Mouse (Mus musculus) stomach, embryonic 15.5 days (tissue): Measurements from ENCODE around the gene Rhbdf2. TPM values are rescaled to one million over a fixed set of nuclear protein-coding genes. Genes with fewer than 3 reads are reported as not detected.

Experiments
- ATAC-seq: fragments of 200-750 bp; cut with Nextera tagmentation; 2 replicates; pipeline ENCODE4 v1.8.0; 2017; ENCODE audit warnings: low read depth, moderate number of reproducible peaks, moderate TSS enrichment; ENCODE audit not compliant: insufficient read depth, low FRiP score
- H3K27ac ChIP-seq: fragments of 300-500 bp; sonication (generic); 2 replicates; pipeline ENCODE4 v1.5.1; 2015; ENCODE audit warnings: mild to moderate bottlenecking, inconsistent platforms
- H3K27me3 ChIP-seq: fragments of 300-500 bp; sonication (generic); replicated peaks from 2 replicates; pipeline ENCODE4 v1.6.1; 2015; ENCODE audit warnings: inconsistent platforms
- H3K36me3 ChIP-seq: fragments of 300-500 bp; sonication (generic); 2 replicates; pipeline ENCODE4 v1.6.1; 2015; ENCODE audit warnings: inconsistent platforms
- H3K4me1 ChIP-seq: fragments of 300-500 bp; sonication (generic); 2 replicates; pipeline ENCODE4 v1.6.1; 2015; ENCODE audit warnings: inconsistent platforms
- H3K4me2 ChIP-seq: fragments of 300-500 bp; sonication (generic); 2 replicates; pipeline ENCODE4 v1.6.1; 2015; ENCODE audit warnings: mild to moderate bottlenecking, inconsistent platforms
- H3K4me3 ChIP-seq: fragments of 300-500 bp; sonication (generic); replicated peaks from 2 replicates; pipeline ENCODE4 v1.5.1; 2015; ENCODE audit warnings: inconsistent platforms
- H3K9ac ChIP-seq: fragments of 300-500 bp; sonication (generic); 2 replicates; pipeline ENCODE4 v1.6.1; 2015; ENCODE audit warnings: inconsistent platforms
- H3K9me3 ChIP-seq: fragments of 300-500 bp; sonication (generic); 2 replicates; pipeline ENCODE4 v1.6.1; 2016; ENCODE audit warnings: inconsistent platforms
- WGBS: fragments of 180-500 bp; shearing (Covaris S2); methylation state at CpG from one replicate; pipeline ENCODE4 v1.1.7; 2015; 5-methylcytosine and 5-hydroxymethylcytosine counted together
- polyA plus RNA-seq: library from polyadenylated mRNA; unstranded; fragments of >200 nt; fragmentation: Nextera tagmentation; extraction: Ambion mirVana; gene quantifications from 2 replicates; pipeline ENCODE4 v1.2.1, GENCODE M21; 2015

Gene Rhbdf2
- polyA plus RNA-seq, 1 experiment from 2014 or later = 7.5 TPM

GRCm38 (mm10) chr11:116589574-116589973 lies 37.2 kb downstream of the Rhbdf2 start:
- Histone ChIP-seq H3K27me3 (peaks cover 7% of the 10 kb centered on the region; the same call in 1 of the 2 replicates), H3K36me3 (no peaks in the 10 kb centered on the region), H3K4me1 (peaks cover 5% of the 10 kb centered on the region; the same call in 1 of the 2 replicates), H3K27ac (no peak overlapping the region), H3K4me2 (no peak overlapping the region), H3K9ac (no peak overlapping the region), H3K9me3 (no peaks in the 10 kb centered on the region), H3K4me3 (no peak overlapping the region)
- no peak for ATAC-seq
- WGBS = 60% methylated on average over 8 of the region's 8 CpGs

- Histone ChIP-seq H3K36me3 (no peaks in the 10 kb centered on the region), H3K27ac (no peak overlapping the region), H3K9me3 (no peaks in the 10 kb centered on the region), H3K9ac (no peak overlapping the region), H3K4me1 (peaks cover 5% of the 10 kb centered on the region; the same call in 1 of the 2 replicates), H3K4me2 (no peak overlapping the region), H3K27me3 (peaks cover 7% of the 10 kb centered on the region; the same call in 1 of the 2 replicates), H3K4me3 (no peak overlapping the region)
- 23% methylated on average over 14 of the region's 14 CpGs for WGBS
- no peak for ATAC-seq
These were observed 37.7 kb downstream of the Rhbdf2 start for GRCm38 (mm10) chr11:116589020-116589531.

GRCm38 (mm10) chr11:116586801-116587631 lies 39.8 kb downstream of the Rhbdf2 start:
- Histone ChIP-seq H3K4me1 (peaks cover 5% of the 10 kb centered on the region; the same call in 1 of the 2 replicates), H3K4me3 (no peak overlapping the region), H3K9me3 (no peaks in the 10 kb centered on the region), H3K4me2 (peak overlapping the region; percentile 27; the same call in 1 of the 2 replicates), H3K27me3 (peaks cover 7% of the 10 kb centered on the region; the same call in 1 of the 2 replicates), H3K27ac (no peak overlapping the region), H3K36me3 (no peaks in the 10 kb centered on the region), H3K9ac (no peak overlapping the region)
- 23% methylated on average over 23 of the region's 23 CpGs for WGBS
- ATAC-seq = peak; percentile 59; the same call in 1 of the 2 replicates

- H3K36me3 ChIP-seq = no peaks in the 10 kb centered on the region
- H3K9ac ChIP-seq = no peak within 1 kb of the TSS
- 64% methylated on average over 5 of the region's 5 CpGs for WGBS
- H3K4me2 ChIP-seq = peak within 1 kb of the TSS; percentile 27; the same call in 1 of the 2 replicates
- no peak within 1 kb of the TSS for H3K4me3 ChIP-seq
- ATAC-seq = no peak
- peaks cover 7% of the 10 kb centered on the region; the same call in 1 of the 2 replicates for H3K27me3 ChIP-seq
- H3K9me3 ChIP-seq = no peaks in the 10 kb centered on the region
- H3K4me1 ChIP-seq = peaks cover 5% of the 10 kb centered on the region; the same call in 1 of the 2 replicates
- no peak within 1 kb of the TSS for H3K27ac ChIP-seq
These were observed 40.5 kb downstream of the Rhbdf2 start, which contains the start of gene Aanat for GRCm38 (mm10) chr11:116586310-116586709. Gene Aanat (plus strand): TSS chr11:116586432.

GRCm38 (mm10) chr11:116585682-116586081 lies 41.1 kb downstream of the Rhbdf2 start:
- no peak overlapping the region for H3K4me2 ChIP-seq
- H3K4me1 ChIP-seq = peaks cover 5% of the 10 kb centered on the region; the same call in 1 of the 2 replicates
- no peak for ATAC-seq
- WGBS = 61% methylated on average over 6 of the region's 6 CpGs
- no peaks in the 10 kb centered on the region for H3K9me3 ChIP-seq
- no peaks in the 10 kb centered on the region for H3K36me3 ChIP-seq
- H3K9ac ChIP-seq = no peak overlapping the region
- H3K4me3 ChIP-seq = no peak overlapping the region
- no peak overlapping the region for H3K27ac ChIP-seq
- H3K27me3 ChIP-seq = peaks cover 7% of the 10 kb centered on the region; the same call in 1 of the 2 replicates

GRCm38 (mm10) chr11:116581376-116581814 lies 45.4 kb downstream of the Rhbdf2 start, which contains the start of gene Ube2o:
Gene Ube2o (minus strand): TSS chr11:116581447.
- peaks cover 8% of the 10 kb centered on the region for H3K4me1 ChIP-seq
- peak within 1 kb of the TSS; percentile 96 for H3K4me3 ChIP-seq
- H3K4me2 ChIP-seq = peak within 1 kb of the TSS; percentile 96
- no peaks in the 10 kb centered on the region for H3K36me3 ChIP-seq
- H3K9me3 ChIP-seq = no peaks in the 10 kb centered on the region
- H3K27me3 ChIP-seq = no peaks in the 10 kb centered on the region
- ATAC-seq = peak; percentile 86
- WGBS = 1% methylated on average over 50 of the region's 51 CpGs
- peak within 1 kb of the TSS; percentile 73 for H3K9ac ChIP-seq
- H3K27ac ChIP-seq = peak within 1 kb of the TSS; percentile 67

GRCm38 (mm10) chr11:116580711-116581375 lies 46.0 kb downstream of the Rhbdf2 start:
- H3K27ac ChIP-seq = peak overlapping the region; percentile 67
- H3K9ac ChIP-seq = peak overlapping the region; percentile 73
- no peaks in the 10 kb centered on the region for H3K36me3 ChIP-seq
- H3K27me3 ChIP-seq = no peaks in the 10 kb centered on the region
- peaks cover 8% of the 10 kb centered on the region for H3K4me1 ChIP-seq
- peak; percentile 65 for ATAC-seq
- no peaks in the 10 kb centered on the region for H3K9me3 ChIP-seq
- WGBS = under 1% methylated on average over 91 of the region's 91 CpGs
- H3K4me3 ChIP-seq = peak overlapping the region; percentile 96
- H3K4me2 ChIP-seq = peak overlapping the region; percentile 96

- no peaks in the 10 kb centered on the region for H3K9me3 ChIP-seq
- H3K27ac ChIP-seq = peak overlapping the region; percentile 67; the same call in 1 of the 2 replicates
- H3K27me3 ChIP-seq = no peaks in the 10 kb centered on the region
- WGBS = 24% methylated on average over 10 of the region's 10 CpGs
- peak overlapping the region; percentile 73; the same call in 1 of the 2 replicates for H3K9ac ChIP-seq
- H3K4me2 ChIP-seq = peak overlapping the region; percentile 96
- no peak for ATAC-seq
- peak overlapping the region; percentile 96 for H3K4me3 ChIP-seq
- H3K4me1 ChIP-seq = peaks cover 8% of the 10 kb centered on the region
- H3K36me3 ChIP-seq = no peaks in the 10 kb centered on the region
These were observed 46.7 kb downstream of the Rhbdf2 start for GRCm38 (mm10) chr11:116580031-116580652.

GRCm38 (mm10) chr11:116579280-116579679 lies 47.5 kb downstream of the Rhbdf2 start:
- Histone ChIP-seq H3K4me2 (no peak overlapping the region), H3K4me1 (peaks cover 12% of the 10 kb centered on the region), H3K9ac (no peak overlapping the region), H3K4me3 (no peak overlapping the region), H3K27me3 (no peaks in the 10 kb centered on the region), H3K9me3 (no peaks in the 10 kb centered on the region), H3K36me3 (no peaks in the 10 kb centered on the region), H3K27ac (no peak overlapping the region)
- no peak for ATAC-seq
- 94% methylated on average over 3 of the region's 3 CpGs for WGBS

GRCm38 (mm10) chr11:116575396-116575795 lies 51.4 kb downstream of the Rhbdf2 start:
- no peak overlapping the region for H3K27ac ChIP-seq
- H3K4me3 ChIP-seq = no peak overlapping the region
- peaks cover 23% of the 10 kb centered on the region for H3K4me1 ChIP-seq
- no peak overlapping the region for H3K9ac ChIP-seq
- no peaks in the 10 kb centered on the region for H3K9me3 ChIP-seq
- no peaks in the 10 kb centered on the region for H3K36me3 ChIP-seq
- 85% methylated on average over 2 of the region's 2 CpGs for WGBS
- no peak for ATAC-seq
- H3K27me3 ChIP-seq = no peaks in the 10 kb centered on the region
- H3K4me2 ChIP-seq = no peak overlapping the region

- no peak for ATAC-seq
- peaks cover 18% of the 10 kb centered on the region for H3K4me1 ChIP-seq
These were observed 51.8 kb downstream of the Rhbdf2 start for GRCm38 (mm10) chr11:116574982-116575381.

More at GRCm38 (mm10) chr11:116574982-116575381, 51.8 kb downstream of the Rhbdf2 start:
- no peaks in the 10 kb centered on the region for H3K36me3 ChIP-seq
- H3K4me3 ChIP-seq = no peak overlapping the region
- H3K27me3 ChIP-seq = no peaks in the 10 kb centered on the region
- H3K9ac ChIP-seq = no peak overlapping the region
- WGBS = 63% methylated on average over 6 of the region's 6 CpGs
- no peak overlapping the region for H3K27ac ChIP-seq
- H3K9me3 ChIP-seq = no peaks in the 10 kb centered on the region
- H3K4me2 ChIP-seq = no peak overlapping the region
